Mouse (Mus musculus) cerebellum, adult 2 months (tissue): ENCODE data around the gene Atp5s. TPM values are rescaled to one million over a fixed set of nuclear protein-coding genes. Genes with fewer than 3 reads are reported as not detected.

Experiments used
- DNase-seq, 2 experiments: peaks; one replicate each; pipeline ENCODE4 v3.0.0; 2021
- H3K27ac ChIP-seq: fragments of 200-500 bp; 2 replicates; pipeline ENCODE4 v1.5.1; 2012; ENCODE audit warnings: low read length, control low read depth, inconsistent platforms; ENCODE audit not compliant: insufficient read depth
- H3K27me3 ChIP-seq: fragments of 200-500 bp; 2 replicates; pipeline ENCODE4 v1.6.1; 2012; ENCODE audit warnings: inconsistent platforms, mild to moderate bottlenecking, low read length, moderate library complexity; ENCODE audit not compliant: control insufficient read depth, insufficient read depth
- H3K4me1 ChIP-seq: fragments of 200-500 bp; 2 replicates; pipeline ENCODE4 v1.6.1; 2011; ENCODE audit warnings: low read length; ENCODE audit not compliant: control insufficient read depth, insufficient read depth
- H3K4me3 ChIP-seq: fragments of 200-500 bp; replicated peaks from 2 replicates; pipeline ENCODE3; 2011; ENCODE audit warnings: mild to moderate bottlenecking, low read depth, low read length, control low read depth; ENCODE audit not compliant: insufficient read depth
- CTCF ChIP-seq: fragments of 200-500 bp; IDR thresholded peaks from 2 replicates; pipeline ENCODE4 v1.5.1; 2011; ENCODE audit warnings: low read depth, mild to moderate bottlenecking, control low read depth, low read length, moderate library complexity, borderline replicate concordance; ENCODE audit not compliant: insufficient read depth
- POLR2A ChIP-seq: fragments of 200-500 bp; IDR thresholded peaks from 2 replicates; pipeline ENCODE4 v1.6.1; 2011; ENCODE audit warnings: low read length, control low read depth, borderline replicate concordance; ENCODE audit not compliant: insufficient read depth
- WGBS: fragments of 180-500 bp; shearing (Covaris S2); methylation state at CpG from one replicate; pipeline ENCODE4 v1.1.7; 2018; 5-methylcytosine and 5-hydroxymethylcytosine counted together
- polyA plus RNA-seq: library from polyadenylated mRNA; depleted of rRNA; stranded (reverse); fragments of >200 nt; gene quantifications from 2 replicates; pipeline ENCODE4 v1.2.3, GENCODE M21; 2012

The Atp5s gene
- polyA plus RNA-seq, 1 experiment = 33.3 TPM

GRCm38 (mm10) chr12:69683537-69683936 lies 41.2 kb upstream of the Atp5s start:
- Histone ChIP-seq H3K27ac (peak overlapping the region; percentile 26; the same call in 1 of the 2 replicates), H3K27me3 (no peaks in the 10 kb centered on the region), H3K4me1 (peaks cover 5% of the 10 kb centered on the region), H3K4me3 (peak overlapping the region; percentile 1)
- peak; percentile 93 to 94 for DNase-seq
- TF ChIP-seq CTCF = no peak
- peak; percentile 59; the same call in 1 of the 2 replicates for TF ChIP-seq POLR2A
- 2% methylated on average over 10 of the region's 10 CpGs for WGBS

DNA sequence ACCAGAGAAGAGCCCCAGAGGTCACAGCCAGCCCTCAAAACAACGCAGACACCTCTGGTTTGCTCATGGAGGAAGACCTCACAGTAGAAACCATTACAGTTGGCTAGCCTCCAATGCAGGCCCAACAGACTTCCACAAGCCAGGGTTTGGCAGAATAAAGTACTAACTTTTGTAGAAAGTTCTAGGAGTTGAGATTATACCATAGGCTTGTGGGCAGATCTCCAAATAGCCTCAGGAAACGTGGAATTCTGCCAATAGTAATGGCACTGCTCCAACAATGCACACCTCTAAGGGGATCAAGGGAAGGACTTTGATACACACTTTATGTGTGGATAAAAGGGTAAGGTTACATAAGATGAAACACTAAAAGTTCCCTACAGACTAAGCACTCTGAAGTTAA lies 36.4 kb upstream of the Atp5s start:
- WGBS = 13% methylated on average over 2 of the region's 2 CpGs
- no peak overlapping the region for H3K4me3 ChIP-seq
- H3K27me3 ChIP-seq = no peaks in the 10 kb centered on the region
- no peak overlapping the region for H3K27ac ChIP-seq
- no peak for DNase-seq
- TF ChIP-seq CTCF = no peak
- TF ChIP-seq POLR2A = no peak
- H3K4me1 ChIP-seq = peaks cover under 1% of the 10 kb centered on the region; the same call in 1 of the 2 replicates

DNA sequence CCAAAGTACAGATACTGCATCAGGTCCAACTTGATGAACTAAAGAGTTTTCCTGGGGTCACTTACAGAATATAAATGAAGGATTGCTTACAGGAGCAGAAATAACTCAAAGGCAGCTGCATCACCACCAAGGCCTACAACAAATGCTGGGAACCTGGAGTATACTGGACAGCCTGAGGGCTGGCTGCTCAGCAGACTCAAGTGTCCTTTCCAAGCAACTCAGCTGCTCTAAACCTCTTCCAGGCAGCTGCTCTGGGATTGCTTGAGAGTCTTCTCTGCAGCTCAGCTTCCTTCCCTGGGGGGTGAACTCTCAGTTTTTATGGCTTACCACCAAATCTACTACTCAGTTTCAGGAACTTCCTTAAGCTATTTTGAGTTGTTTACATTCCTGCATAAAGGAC lies 35.7 kb upstream of the Atp5s start:
- no peak for TF ChIP-seq POLR2A
- TF ChIP-seq CTCF = no peak
- no peak for DNase-seq
- no peaks in the 10 kb centered on the region for H3K27me3 ChIP-seq
- H3K4me3 ChIP-seq = no peak overlapping the region
- H3K27ac ChIP-seq = no peak overlapping the region
- no peaks in the 10 kb centered on the region for H3K4me1 ChIP-seq

DNA sequence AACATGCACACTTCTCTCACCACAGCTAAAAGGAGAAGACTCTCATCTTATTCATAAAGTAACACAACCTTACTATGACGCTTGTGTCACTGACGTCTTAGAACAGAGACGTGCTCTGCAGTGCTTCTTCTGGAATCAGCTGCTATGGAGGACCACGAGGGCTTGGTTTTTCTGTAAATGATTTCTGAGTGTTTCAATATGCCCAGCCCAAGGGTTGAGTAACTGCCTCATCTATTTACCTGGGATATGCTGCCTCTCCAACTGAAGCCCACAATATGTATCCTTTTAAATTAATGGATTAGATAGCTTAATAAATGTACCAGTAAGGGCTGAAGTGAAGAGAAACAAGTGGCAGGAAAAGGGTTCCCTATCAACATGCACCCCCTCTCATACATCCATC lies 34.0 kb upstream of the Atp5s start:
- H3K27ac ChIP-seq = no peak overlapping the region
- TF ChIP-seq POLR2A = no peak
- no peak for TF ChIP-seq CTCF
- H3K27me3 ChIP-seq = no peaks in the 10 kb centered on the region
- no peak for DNase-seq
- WGBS = 94% methylated on average over 4 of the region's 4 CpGs
- no peak overlapping the region for H3K4me3 ChIP-seq
- no peaks in the 10 kb centered on the region for H3K4me1 ChIP-seq

GRCm38 (mm10) chr12:69693471-69693870 lies 31.3 kb upstream of the Atp5s start:
- H3K4me3 ChIP-seq = no peak overlapping the region
- H3K4me1 ChIP-seq = no peaks in the 10 kb centered on the region
- 73% methylated on average over 17 of the region's 17 CpGs for WGBS
- DNase-seq = no peak
- H3K27ac ChIP-seq = no peak overlapping the region
- TF ChIP-seq CTCF (no peak), POLR2A (no peak)
- H3K27me3 ChIP-seq = no peaks in the 10 kb centered on the region

- Histone ChIP-seq H3K4me1 (no peaks in the 10 kb centered on the region), H3K27ac (no peak overlapping the region), H3K4me3 (no peak overlapping the region), H3K27me3 (no peaks in the 10 kb centered on the region)
- peak; percentile 36 to 63 for DNase-seq
- 70% methylated on average over 5 of the region's 5 CpGs for WGBS
- no peak for TF ChIP-seq POLR2A
- TF ChIP-seq CTCF = peak; percentile 15; the same call in 1 of the 2 replicates
Measured at GRCm38 (mm10) chr12:69696746-69697145, 28.0 kb upstream of the Atp5s start.

GRCm38 (mm10) chr12:69698352-69698751 lies 26.4 kb upstream of the Atp5s start:
- TF ChIP-seq POLR2A (no peak), CTCF (no peak)
- Histone ChIP-seq H3K4me3 (no peak overlapping the region), H3K4me1 (no peaks in the 10 kb centered on the region), H3K27ac (no peak overlapping the region), H3K27me3 (no peaks in the 10 kb centered on the region)
- DNase-seq = no peak
- 79% methylated on average over 6 of the region's 6 CpGs for WGBS

GRCm38 (mm10) chr12:69704799-69705458 lies 19.8 kb upstream of the Atp5s start:
- TF ChIP-seq POLR2A = no peak
- no peak for TF ChIP-seq CTCF
- DNase-seq = no peak
- H3K4me1 ChIP-seq = no peaks in the 10 kb centered on the region
- no peak overlapping the region for H3K4me3 ChIP-seq
- no peak overlapping the region for H3K27ac ChIP-seq
- no peaks in the 10 kb centered on the region for H3K27me3 ChIP-seq
- WGBS = 85% methylated on average over 11 of the region's 11 CpGs
